ENCODE assay signal across 8 mouse cellular contexts in genomic region chr2:78049248-78049874, GRCm38 (mm10).
DNase-seq lines count a peak whose midpoint lies in the region; TF ChIP-seq lines count a peak whose summit lies in the region.

No protein-coding gene starts in this region.

- TF ChIP-seq CTCF in left cerebral cortex, adult 2 months (IDR thresholded peaks at IDR 0.05): peak; percentile 96

- peak overlapping the region; percentile 39 for H3K4me3 ChIP-seq in left cerebral cortex, adult 2 months

- DNase-seq in adipocyte (ENCODE audit: low spot score): peak; percentile 85
- peak; percentile 75 for DNase-seq in embryo, embryonic 10 days (ENCODE audit: low spot score)
- DNase-seq in gastrocnemius, postnatal 14 days: peak; percentile 81
- DNase-seq in induced T-regulatory cell, adult 2 months (ENCODE audit: low read depth): peak; percentile 49
- peak; percentile 86 to 88 for DNase-seq in left cerebral cortex, adult 2 months (ENCODE audit: extremely low spot score in 1 of 2, low spot score in 2 of 2)
- peak; percentile 83 to 86 for DNase-seq in lung, postnatal 4 days
- DNase-seq in right cerebral cortex, adult 18-20 months: peak; percentile 90
- DNase-seq in urinary bladder, postnatal 14 days (ENCODE audit: low spot score): peak; percentile 85

- peak overlapping the region; percentile 84 for H3K27ac ChIP-seq in left cerebral cortex, adult 2 months

- intact Hi-C loops in gastrocnemius, postnatal 14 days (cut with DNase I; ENCODE audit: low total_unique reads): no loop called here
- intact Hi-C loops in left cerebral cortex, adult 2 months (cut with DNase I): loop anchor here (1.0 to 10.0 kb wide), 7 partner anchors 503 to 1725 kb away; partner anchors contain the start of gene Itprid2

Comparison
In these comparisons a context has a peak if more than half of its experiments do, and no peak if none do; other contexts are left out.
1. Peak in every context shown above with its lines: DNase-seq, H3K4me3 ChIP-seq and H3K27ac ChIP-seq.